Mouse (Mus musculus) Patski (cell line): ENCODE measurements around the gene Med20. TPM values are rescaled to one million over a fixed set of nuclear protein-coding genes. Genes with fewer than 3 reads are reported as not detected.
"Not testable (repeated sequence)": the region's sequence is repeated elsewhere in the genome, so short reads cannot be mapped to it uniquely, and the experiment has no call there.

Experiments
- ATAC-seq: fragments of 100-300 bp; one replicate; pipeline ENCODE4 v1.8.0; 2021
- CTCF ChIA-PET: fragments of 350-600 bp; sonication (Branson Sonifier 250); formaldehyde crosslinking; loops from one replicate; lab custom pipeline; 2022; ENCODE audit warnings: inconsistent platforms; lab: Charles Lee
- POLR2A ChIA-PET: fragments of 350-600 bp; sonication (Branson Sonifier 250); formaldehyde crosslinking; loops from one replicate; lab custom pipeline; 2022; ENCODE audit warnings: antibody characterized with exemption, inconsistent platforms; lab: Charles Lee
- DNase-seq: peaks from one replicate; pipeline ENCODE4 v3.0.0-alpha.2; 2011; ENCODE audit warnings: low read depth, low spot score
- H3K27me3 ChIP-seq: fragments of 371-371 bp; one replicate; pipeline ENCODE4 v1.5.1; 2021
- CTCF ChIP-seq: fragments of 100-300 bp; IDR thresholded peaks from one replicate; pipeline ENCODE4 v1.5.1; 2021
- in situ Hi-C: fragments of 300-500 bp; cut with MboI; formaldehyde crosslinking; loops from 3 replicates; pipeline ENCODE4 v1.11.1; 2018; ENCODE audit warnings: low pct_unique_long_range_greater_than_20kb, mixed read lengths
- polyA plus RNA-seq: library from polyadenylated mRNA; unstranded; gene quantifications from one replicate; pipeline ENCODE4 v1.2.3, GENCODE M21; 2021

Med20 gene
- polyA plus RNA-seq, 1 experiment from 2014 or later, result 36.3 TPM

DNA sequence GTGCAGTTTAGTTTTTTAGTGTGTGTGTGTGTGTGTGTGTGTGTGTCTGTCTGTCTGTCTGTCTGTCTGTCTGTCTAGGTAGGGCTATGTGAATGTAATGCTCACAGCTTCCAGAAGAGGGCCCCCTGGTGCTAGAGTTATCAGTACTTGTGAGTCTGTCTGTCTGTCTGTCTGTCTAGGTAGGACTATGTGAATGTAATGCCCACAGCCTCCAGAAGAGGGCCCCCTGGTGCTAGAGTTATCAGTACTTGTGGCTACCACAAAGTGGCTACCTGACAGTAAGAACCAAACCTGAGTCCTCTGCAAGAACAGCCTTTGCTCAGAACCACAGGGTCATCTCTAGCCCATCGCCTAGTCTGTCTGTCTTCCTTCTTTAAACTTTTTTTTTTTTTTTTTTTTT, 35.3 kb downstream of the Med20 start:
- in situ Hi-C loops, result loop anchor here (5.0 kb wide), 1 partner anchor 41 kb away; the partner anchor contains the start of genes Frs3 and Tomm6
- no peaks in the 10 kb centered on the region for H3K27me3 ChIP-seq
- no peak for DNase-seq
- ATAC-seq, result no peak
- ChIA-PET CTCF (interaction anchor here (0.7 to 5.1 kb wide), 8 partner anchors 8 to 38 kb away, joined by 3 to 55 read pairs (median 8); no protein-coding TSS in a partner anchor), POLR2A (interaction anchor here (1.1 to 1.3 kb wide), 2 partner anchors 26 to 30 kb away, joined by 3 to 4 read pairs; no protein-coding TSS in a partner anchor)
- peak; percentile 65 for TF ChIP-seq CTCF

GRCm38 (mm10) chr17:47648966-47649365, 37.6 kb downstream of the Med20 start:
- POLR2A ChIA-PET, result no interaction called here
- no peak for DNase-seq
- CTCF ChIA-PET, result interaction anchor here (2.4 to 5.1 kb wide), 3 partner anchors 14 to 29 kb away, joined by 16 to 55 read pairs (median 22); no protein-coding TSS in a partner anchor
- ATAC-seq, result no peak
- TF ChIP-seq CTCF, result no peak
- no peaks in the 10 kb centered on the region for H3K27me3 ChIP-seq
- in situ Hi-C loops, result loop anchor here (5.0 kb wide), 1 partner anchor 38 kb away; the partner anchor contains the start of genes Frs3 and Tomm6

DNA sequence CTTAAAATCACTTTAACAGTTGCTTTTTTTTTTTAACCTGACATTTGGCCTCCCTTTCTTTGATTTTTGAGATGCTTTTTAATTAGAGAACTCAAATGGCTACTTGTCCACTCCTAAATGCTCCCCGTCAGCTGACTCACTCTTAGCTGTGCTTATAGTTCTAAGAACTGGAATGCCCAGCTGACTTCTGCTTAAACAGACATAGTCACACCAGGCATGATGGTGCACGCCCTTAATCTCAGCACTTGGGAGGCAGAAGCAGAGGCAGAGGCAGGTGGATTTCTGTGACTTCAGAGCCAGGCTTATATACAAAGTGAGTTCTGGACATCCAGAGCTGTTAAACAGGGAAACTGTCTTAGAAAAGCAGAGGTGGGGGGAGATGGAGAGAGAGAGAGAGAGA, 40.6 kb downstream of the Med20 start:
- in situ Hi-C loops, result no loop called here
- H3K27me3 ChIP-seq, result no peaks in the 10 kb centered on the region
- POLR2A ChIA-PET, result interaction anchor here (0.6 kb wide), 1 partner anchor 16 kb away, joined by 4 read pairs; no protein-coding TSS in a partner anchor
- DNase-seq (no peak), ATAC-seq (no peak)
- no peak for TF ChIP-seq CTCF
- CTCF ChIA-PET, result interaction anchor here (1.6 kb wide), 1 partner anchor 11 kb away, joined by 10 read pairs; no protein-coding TSS in a partner anchor

- CTCF ChIA-PET, result interaction anchor here (1.0 kb wide), 1 partner anchor 9 kb away, joined by 3 read pairs; no protein-coding TSS in a partner anchor
- in situ Hi-C loops, DNase-seq, ATAC-seq, H3K27me3 ChIP-seq, POLR2A ChIA-PET: not testable (repeated sequence)
These were observed 43.0 kb downstream of the Med20 start for GRCm38 (mm10) chr17:47654346-47654745.

DNA sequence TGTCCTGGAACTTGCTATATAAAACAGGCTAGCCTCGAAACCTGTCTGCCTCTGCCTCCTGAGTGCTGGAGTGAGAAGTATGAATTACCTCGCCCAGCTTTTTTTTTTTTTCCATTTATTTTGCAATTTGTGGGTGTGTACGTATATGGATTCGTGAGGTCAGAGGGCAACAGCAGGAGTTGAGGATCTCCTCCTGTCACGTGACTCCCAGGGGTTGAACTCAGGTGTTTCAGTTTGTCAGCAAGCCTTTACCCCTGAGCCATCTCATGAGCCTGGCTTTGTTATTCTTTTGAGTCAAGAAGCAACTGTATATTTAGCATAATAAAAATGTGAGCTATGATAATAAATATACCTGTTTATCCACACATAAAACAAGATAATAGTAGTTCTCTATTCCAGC, 44.3 kb downstream of the Med20 start:
- ChIA-PET CTCF (interaction anchor here (1.4 to 1.5 kb wide), 2 partner anchors 8 to 32 kb away, joined by 4 to 6 read pairs; no protein-coding TSS in a partner anchor), POLR2A (interaction anchor here (0.6 to 1.1 kb wide), 2 partner anchors 14 to 1756 kb away, joined by 3 read pairs; no protein-coding TSS in a partner anchor)
- no peak for TF ChIP-seq CTCF
- H3K27me3 ChIP-seq, result no peaks in the 10 kb centered on the region
- in situ Hi-C loops, result no loop called here
- no peak for DNase-seq
- ATAC-seq, result no peak

GRCm38 (mm10) chr17:47657901-47658300, 46.5 kb downstream of the Med20 start:
- in situ Hi-C loops, result no loop called here
- CTCF ChIA-PET, result no interaction called here

GRCm38 (mm10) chr17:47658741-47659243, 47.4 kb downstream of the Med20 start:
- no peak for TF ChIP-seq CTCF
- no peak for DNase-seq
- ATAC-seq, result no peak
- ChIA-PET CTCF (no interaction called here), POLR2A (no interaction called here)
- no peaks in the 10 kb centered on the region for H3K27me3 ChIP-seq
- in situ Hi-C loops, result no loop called here

More at GRCm38 (mm10) chr17:47657901-47658300, 46.5 kb downstream of the Med20 start:
- ATAC-seq (no peak), DNase-seq (no peak)
- H3K27me3 ChIP-seq, result no peaks in the 10 kb centered on the region
- POLR2A ChIA-PET, result no interaction called here
- TF ChIP-seq CTCF, result no peak

DNA sequence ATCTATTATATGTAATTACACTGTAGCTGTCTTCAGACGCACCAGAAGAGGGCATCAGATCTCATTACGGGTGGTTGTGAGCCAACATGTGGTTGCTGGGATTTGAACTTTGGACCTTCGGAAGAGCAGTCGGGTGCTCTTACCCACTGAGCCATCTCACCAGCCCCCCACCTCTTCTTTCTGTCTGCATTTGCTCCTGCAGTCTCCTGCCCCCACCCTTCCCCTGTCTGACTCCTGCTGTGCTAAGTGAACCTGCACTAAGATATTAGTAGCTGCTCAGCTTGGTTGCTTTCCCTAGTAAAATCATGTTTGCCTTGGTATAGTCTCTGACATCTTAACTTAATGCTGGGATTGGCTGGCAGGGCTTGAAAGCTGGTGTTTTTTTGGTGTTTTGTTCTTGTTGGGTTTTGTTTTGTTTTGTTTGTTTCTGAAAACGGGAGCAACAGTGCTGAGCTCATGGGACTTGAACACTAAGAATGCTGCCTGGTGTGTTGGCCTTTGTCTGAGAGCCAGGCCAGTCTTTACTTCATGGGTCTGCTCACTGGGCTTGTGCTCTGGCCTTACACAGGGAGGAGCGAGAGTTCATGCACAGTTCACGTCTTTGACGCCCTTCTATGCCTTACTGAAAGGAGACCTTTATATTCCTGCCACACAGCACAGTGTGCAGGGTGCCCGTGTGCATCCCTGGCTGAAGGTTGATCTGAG, 51.8 kb downstream of the Med20 start:
- in situ Hi-C loops, result no loop called here
- TF ChIP-seq CTCF, result no peak
- CTCF ChIA-PET, result interaction anchor here (0.8 to 3.2 kb wide), 4 partner anchors 10 to 19 kb away, joined by 3 to 15 read pairs (median 8); no protein-coding TSS in a partner anchor
- no peaks in the 10 kb centered on the region for H3K27me3 ChIP-seq
- peak; percentile 29 for ATAC-seq
- no peak for DNase-seq
- POLR2A ChIA-PET, result no interaction called here

- in situ Hi-C loops, result no loop called here
- DNase-seq (no peak), ATAC-seq (no peak)
- TF ChIP-seq CTCF, result no peak
- ChIA-PET POLR2A (no interaction called here), CTCF (interaction anchor here (1.0 to 3.0 kb wide), 3 partner anchors 11 to 96 kb away, joined by 3 to 10 read pairs (median 3); no protein-coding TSS in a partner anchor)
- H3K27me3 ChIP-seq, result no peaks in the 10 kb centered on the region
These were observed 53.1 kb downstream of the Med20 start for GRCm38 (mm10) chr17:47664474-47664873.

DNA sequence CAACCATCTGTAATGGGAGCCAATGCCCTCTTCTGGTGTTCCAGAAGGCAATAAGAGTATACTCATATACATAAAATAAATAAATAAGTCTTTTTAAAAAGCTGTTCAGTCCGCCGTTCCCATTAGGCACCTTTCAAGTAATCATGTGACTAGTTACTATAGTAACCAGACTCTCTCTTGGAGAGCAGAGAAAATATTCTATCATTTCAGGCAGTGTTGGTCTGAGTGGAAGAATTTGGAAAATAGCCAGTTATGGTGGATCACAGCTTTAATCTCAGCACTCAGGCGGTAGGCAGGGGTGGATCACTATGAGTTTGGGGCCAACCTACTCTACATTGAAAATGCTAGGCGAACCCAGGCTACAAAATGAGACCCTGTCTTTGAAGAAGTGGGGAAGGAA, 57.8 kb downstream of the Med20 start:
- TF ChIP-seq CTCF, result no peak
- no peak for DNase-seq
- H3K27me3 ChIP-seq, result no peaks in the 10 kb centered on the region
- CTCF ChIA-PET, result no interaction called here
- ATAC-seq, result no peak
- in situ Hi-C loops, result no loop called here
- POLR2A ChIA-PET, result interaction anchor here (1.0 kb wide), 1 partner anchor 14 kb away, joined by 3 read pairs; no protein-coding TSS in a partner anchor
